ENCODE assay signal across 10 mouse cellular contexts in genomic region chr5:107866127-107867126, GRCm38 (mm10). TPM values are rescaled to one million over a fixed set of nuclear protein-coding genes. Genes with fewer than 3 reads are reported as not detected.
DNase-seq lines count a peak whose midpoint lies in the region; ATAC-seq and TF ChIP-seq lines count a peak whose summit lies in the region.
"Had no signal": no experiment of that assay in that cellular context is flagged by ENCODE, and none has a peak within 500 bp of the region (broad histone marks: within the 10 kb centered on the region; RNA-seq: fewer than 3 reads in every experiment).

No protein-coding gene starts in this region.

- peaks cover 16% of the 10 kb centered on the region for H3K4me1 ChIP-seq in kidney, embryonic 15.5 days
- peaks cover 3% of the 10 kb centered on the region; the same call in 1 of the 2 replicates for H3K4me1 ChIP-seq in bone marrow, adult 2 months (ENCODE audit: control insufficient read depth, insufficient read depth, low read length)
- peaks cover 19% of the 10 kb centered on the region for H3K4me1 ChIP-seq in heart, embryonic 11.5 days (ENCODE audit: control insufficient read depth, insufficient read depth, low read length)
- H3K4me1 ChIP-seq in forebrain, embryonic 16.5 days (replicated peaks; ENCODE audit: control insufficient read depth, insufficient read depth, low read length), result peaks cover 3% of the 10 kb centered on the region

- peak overlapping the region; percentile 66 for H3K4me2 ChIP-seq in kidney, embryonic 15.5 days
- peak overlapping the region; percentile 53 for H3K4me2 ChIP-seq in heart, embryonic 11.5 days
- H3K4me2 ChIP-seq in forebrain, embryonic 16.5 days (ENCODE audit: low read length), result no peak overlapping the region
- H3K4me2 ChIP-seq: embryonic facial prominence, embryonic 13.5 days had no signal

- DNase-seq in kidney, adult 11 months, result no peak
- DNase-seq in lung, postnatal 36 days, result peak; percentile 62
- DNase-seq in right cerebral cortex, postnatal 36 days (ENCODE audit: low spot score in 2 of 2), result no peak
- DNase-seq in thymus, postnatal 36 days, result no peak
- DNase-seq: layer of hippocampus, adult 9-11 months had no signal

- H3K4me3 ChIP-seq in kidney, embryonic 15.5 days (replicated peaks), result no peak overlapping the region
- peak overlapping the region; percentile 24 for H3K4me3 ChIP-seq in bone marrow, adult 2 months (replicated peaks; ENCODE audit: control insufficient read depth, low read depth, low read length)
- peak overlapping the region; percentile 5; the same call in 1 of the 2 replicates for H3K4me3 ChIP-seq in heart, embryonic 11.5 days (ENCODE audit: low read depth, low read length)
- H3K4me3 ChIP-seq in forebrain, embryonic 16.5 days (replicated peaks; ENCODE audit: low read length), result no peak overlapping the region
- H3K4me3 ChIP-seq: embryonic facial prominence, embryonic 13.5 days had no signal

- H3K27ac ChIP-seq in kidney, embryonic 15.5 days, result no peak overlapping the region
- H3K27ac ChIP-seq in bone marrow, adult 2 months (ENCODE audit: control insufficient read depth, insufficient read depth, low read depth, low read length, poor library complexity), result peak overlapping the region; percentile 79
- H3K27ac ChIP-seq in heart, embryonic 11.5 days (ENCODE audit: low read depth, low read length), result peak overlapping the region; percentile 59
- no peak overlapping the region for H3K27ac ChIP-seq in forebrain, embryonic 16.5 days (ENCODE audit: low read length)
- H3K27ac ChIP-seq: embryonic facial prominence, embryonic 13.5 days had no signal

- WGBS in kidney, embryonic 15.5 days, result 66% methylated on average over 2 of the region's 2 CpGs
- WGBS in bone marrow, adult 2 months, result 17% methylated on average over 2 of the region's 2 CpGs
- WGBS in heart, embryonic 11.5 days (ENCODE audit: insufficient replicate concordance), result 23% methylated on average over 2 of the region's 2 CpGs
- WGBS in forebrain, embryonic 16.5 days, result 73% methylated on average over 2 of the region's 2 CpGs

- no peak overlapping the region for H3K9ac ChIP-seq in kidney, embryonic 15.5 days
- H3K9ac ChIP-seq in heart, embryonic 11.5 days (ENCODE audit: low read depth, low read length), result 0 out of 2 replicates have a peak overlapping the region, but pooled peaks have one; percentile 39
- H3K9ac ChIP-seq in forebrain, embryonic 16.5 days (replicated peaks; ENCODE audit: low read depth, low read length), result no peak overlapping the region
- H3K9ac ChIP-seq: embryonic facial prominence, embryonic 13.5 days had no signal

- TF ChIP-seq POLR2A in bone marrow, adult 2 months (IDR thresholded peaks at IDR 0.05; ENCODE audit: borderline replicate concordance, control insufficient read depth, low read depth, low read length), result no peak

- no peaks in the 10 kb centered on the region for H3K9me3 ChIP-seq in kidney, embryonic 15.5 days (replicated peaks)
- no peaks in the 10 kb centered on the region for H3K9me3 ChIP-seq in heart, embryonic 11.5 days (replicated peaks; ENCODE audit: control insufficient read depth, low read length)
- H3K9me3 ChIP-seq in forebrain, embryonic 16.5 days (ENCODE audit: control insufficient read depth, low read length), result no peaks in the 10 kb centered on the region
- H3K9me3 ChIP-seq: embryonic facial prominence, embryonic 13.5 days had no signal

- no peak for TF ChIP-seq CTCF in bone marrow, adult 2 months (IDR thresholded peaks at IDR 0.05; ENCODE audit: control insufficient read depth, insufficient read depth, low read length)

- no peak for ATAC-seq in kidney, embryonic 15.5 days (replicated peaks; ENCODE audit: low FRiP score)
- no peak for ATAC-seq in heart, embryonic 11.5 days (replicated peaks; ENCODE audit: insufficient number of reproducible peaks, low FRiP score, low TSS enrichment)
- no peak for ATAC-seq in forebrain, embryonic 16.5 days

- 0 out of 2 replicates have a peak, but pooled peaks cover 3% of the 10 kb centered on the region for H3K27me3 ChIP-seq in kidney, embryonic 15.5 days
- no peaks in the 10 kb centered on the region for H3K27me3 ChIP-seq in heart, embryonic 11.5 days (ENCODE audit: control insufficient read depth, insufficient read depth, low read length)
- H3K27me3 ChIP-seq in forebrain, embryonic 16.5 days (replicated peaks; ENCODE audit: control insufficient read depth, insufficient read depth, low read length), result no peaks in the 10 kb centered on the region

- no peaks in the 10 kb centered on the region for H3K36me3 ChIP-seq in kidney, embryonic 15.5 days
- no peaks in the 10 kb centered on the region for H3K36me3 ChIP-seq in heart, embryonic 11.5 days (ENCODE audit: control insufficient read depth, insufficient read depth, low read length)
- H3K36me3 ChIP-seq in forebrain, embryonic 16.5 days (ENCODE audit: control insufficient read depth, insufficient read depth), result no peaks in the 10 kb centered on the region
- H3K36me3 ChIP-seq: embryonic facial prominence, embryonic 13.5 days had no signal

RNA-seq across cellular contexts. Expression of gene Evi5, which starts 8.5 kb away (rescaled TPM):
- 76.3 and 78.1 TPM in 2 replicates for polyA plus RNA-seq in kidney, embryonic 15.5 days (2015; fragmentation: Nextera tagmentation; extraction: Ambion mirVana)
- 48.1 and 50.0 TPM in 2 replicates for polyA plus RNA-seq in bone marrow, adult 2 months (2011; ENCODE audit: insufficient read depth, insufficient read length, low replicate concordance, missing spikeins)
- polyA plus RNA-seq in heart, embryonic 11.5 days (2014; fragmentation: Nextera tagmentation; extraction: Ambion mirVana), result 41.0 and 46.7 TPM in 2 replicates
- 51.6 and 54.6 TPM in 2 replicates for polyA plus RNA-seq in forebrain, embryonic 16.5 days (2015; fragmentation: Nextera tagmentation; extraction: Ambion mirVana)

RNA-seq across cellular contexts. Expression of gene Rpl5, which starts 33.9 kb away (rescaled TPM):
- 84.9 and 85.4 TPM in 2 replicates for polyA plus RNA-seq in kidney, embryonic 15.5 days (2015; fragmentation: Nextera tagmentation; extraction: Ambion mirVana)
- 31.5 and 104 TPM in 2 replicates for polyA plus RNA-seq in bone marrow, adult 2 months (2011; ENCODE audit: insufficient read depth, insufficient read length, low replicate concordance, missing spikeins)
- polyA plus RNA-seq in heart, embryonic 11.5 days (2014; fragmentation: Nextera tagmentation; extraction: Ambion mirVana), result 55.2 and 69.9 TPM in 2 replicates
- 75.2 and 76.8 TPM in 2 replicates for polyA plus RNA-seq in forebrain, embryonic 16.5 days (2015; fragmentation: Nextera tagmentation; extraction: Ambion mirVana)

RNA-seq across cellular contexts. Expression of gene Ube2d2b, which starts 36.5 kb away (rescaled TPM):
- polyA plus RNA-seq in kidney, embryonic 15.5 days (2015; fragmentation: Nextera tagmentation; extraction: Ambion mirVana), result 0.30 and 0.35 TPM in 2 replicates
- not detected in 2 replicates for polyA plus RNA-seq in bone marrow, adult 2 months (2011; ENCODE audit: insufficient read depth, insufficient read length, low replicate concordance, missing spikeins)
- polyA plus RNA-seq in heart, embryonic 11.5 days (2014; fragmentation: Nextera tagmentation; extraction: Ambion mirVana), result 0.57 TPM in 1 of 2 replicates, not detected in the other
- 0.13 TPM in 1 of 2 replicates, not detected in the other for polyA plus RNA-seq in forebrain, embryonic 16.5 days (2015; fragmentation: Nextera tagmentation; extraction: Ambion mirVana)

Comparison
In these comparisons a context has a peak if more than half of its experiments do, and no peak if none do; other contexts are left out.
1. H3K27ac ChIP-seq: peak in bone marrow, adult 2 months (single experiment) and heart, embryonic 11.5 days (single experiment); none in kidney, embryonic 15.5 days (single experiment) and forebrain, embryonic 16.5 days (single experiment).
2. H3K4me3 ChIP-seq: peak in bone marrow, adult 2 months (single experiment) and heart, embryonic 11.5 days (single experiment); none in kidney, embryonic 15.5 days (single experiment) and forebrain, embryonic 16.5 days (single experiment).